Mouse (Mus musculus) adrenal gland, adult 8-10 months (tissue): Measurements from ENCODE around the gene Vgll4. TPM values are rescaled to one million over a fixed set of nuclear protein-coding genes. Genes with fewer than 3 reads are reported as not detected.

ENCODE experiments used
- DNase-seq: peaks from one replicate; pipeline ENCODE4 v3.0.0; 2022
- total RNA-seq, 4 experiments: library from RNA; stranded (reverse); gene quantifications; 2 replicates each; pipeline ENCODE4 v1.2.4; 2022

Vgll4 gene
- total RNA-seq, 4 experiments from 2014 or later: 43.0 to 49.5 (median 45.6) TPM

- no peak for DNase-seq
Observed at GRCm38 (mm10) chr6:114972988-114973387, 3.2 kb upstream of the Vgll4 start.

GRCm38 (mm10) chr6:114970895-114971294 is 1.1 kb upstream of the Vgll4 start:
- DNase-seq: no peak

- no peak for DNase-seq
Observed at GRCm38 (mm10) chr6:114970386-114970785, 592 bp upstream of the Vgll4 start.

GRCm38 (mm10) chr6:114968361-114969212 is 1.2 kb downstream of the Vgll4 start:
- peak; percentile 23 for DNase-seq

- DNase-seq: no peak
Observed at GRCm38 (mm10) chr6:114967623-114968022, 2.2 kb downstream of the Vgll4 start.

- DNase-seq: no peak
Observed at GRCm38 (mm10) chr6:114966396-114967154, 3.2 kb downstream of the Vgll4 start.

- DNase-seq: no peak
Observed at GRCm38 (mm10) chr6:114965802-114966201, 4.0 kb downstream of the Vgll4 start.

GRCm38 (mm10) chr6:114965396-114965795 is 4.4 kb downstream of the Vgll4 start:
- no peak for DNase-seq

- DNase-seq: no peak
Observed at GRCm38 (mm10) chr6:114964235-114964634, 5.6 kb downstream of the Vgll4 start.

- DNase-seq: no peak
Observed at GRCm38 (mm10) chr6:114963636-114964035, 6.2 kb downstream of the Vgll4 start.

GRCm38 (mm10) chr6:114961276-114962068 is 8.3 kb downstream of the Vgll4 start:
- DNase-seq: no peak

GRCm38 (mm10) chr6:114959012-114959398 is 10.8 kb downstream of the Vgll4 start:
- DNase-seq: no peak

- no peak for DNase-seq
Observed at GRCm38 (mm10) chr6:114958249-114959011, 11.4 kb downstream of the Vgll4 start.

GRCm38 (mm10) chr6:114957756-114958155 is 12.0 kb downstream of the Vgll4 start:
- DNase-seq: no peak

GRCm38 (mm10) chr6:114954496-114954895 is 15.3 kb downstream of the Vgll4 start:
- DNase-seq: no peak

- DNase-seq: no peak
Observed at GRCm38 (mm10) chr6:114953601-114954000, 16.2 kb downstream of the Vgll4 start.

- DNase-seq: no peak
Observed at GRCm38 (mm10) chr6:114952356-114952755, 17.4 kb downstream of the Vgll4 start.

GRCm38 (mm10) chr6:114944456-114945438 is 25.0 kb downstream of the Vgll4 start:
- DNase-seq: no peak

GRCm38 (mm10) chr6:114941201-114941849 is 28.5 kb downstream of the Vgll4 start:
- no peak for DNase-seq

- no peak for DNase-seq
Observed at GRCm38 (mm10) chr6:114939666-114940065, 30.1 kb downstream of the Vgll4 start.
